Mouse (Mus musculus): ENCODE data around the gene Jdp2. TPM values are rescaled to one million over a fixed set of nuclear protein-coding genes. Genes with fewer than 3 reads are reported as not detected.

Jdp2 gene
- polyA plus RNA-seq, 1 experiment, result 8.2 TPM

GRCm38 (mm10) chr12:85569393-85570157, 29.3 kb upstream of the Jdp2 start:
- no peak for DNase-seq (ENCODE audit: low read depth in 1 of 2, low spot score in 2 of 2)
- TF ChIP-seq CTCF (IDR thresholded peaks at IDR 0.05; ENCODE audit: extremely low read depth, insufficient read depth, insufficient read length, insufficient replicate concordance), result no peak
- no peak for TF ChIP-seq POLR2A (IDR thresholded peaks at IDR 0.05; ENCODE audit: low read depth, low read length)

GRCm38 (mm10) chr12:85570158-85570540, 28.7 kb upstream of the Jdp2 start:
- H3K4me3 ChIP-seq (ENCODE audit: extremely low read depth, insufficient read depth, insufficient read length), result no peak overlapping the region
- no peak overlapping the region for H3K27ac ChIP-seq (ENCODE audit: insufficient read depth, low read length)
- 64% methylated on average over 1 of the region's 1 CpGs for WGBS
- DNase-seq (ENCODE audit: low read depth in 1 of 2, low spot score in 2 of 2), result no peak
- no peak for TF ChIP-seq POLR2A (IDR thresholded peaks at IDR 0.05; ENCODE audit: low read depth, low read length)
- TF ChIP-seq CTCF (IDR thresholded peaks at IDR 0.05; ENCODE audit: extremely low read depth, insufficient read depth, insufficient read length, insufficient replicate concordance), result no peak
- H3K36me3 ChIP-seq (ENCODE audit: control insufficient read depth, insufficient read depth, low read length), result no peaks in the 10 kb centered on the region
- no peaks in the 10 kb centered on the region for H3K27me3 ChIP-seq (ENCODE audit: control insufficient read depth, insufficient read depth, low read length)
- H3K4me1 ChIP-seq (ENCODE audit: control insufficient read depth, insufficient read depth, insufficient read length), result peaks cover 11% of the 10 kb centered on the region; the same call in 1 of the 2 replicates

More at GRCm38 (mm10) chr12:85569393-85570157, 29.3 kb upstream of the Jdp2 start:
- Histone ChIP-seq H3K27ac (ENCODE audit: insufficient read depth, low read length) (no peak overlapping the region), H3K27me3 (ENCODE audit: control insufficient read depth, insufficient read depth, low read length) (no peaks in the 10 kb centered on the region), H3K36me3 (ENCODE audit: control insufficient read depth, insufficient read depth, low read length) (no peaks in the 10 kb centered on the region), H3K4me1 (ENCODE audit: control insufficient read depth, insufficient read depth, insufficient read length) (peaks cover 11% of the 10 kb centered on the region; the same call in 1 of the 2 replicates), H3K4me3 (ENCODE audit: extremely low read depth, insufficient read depth, insufficient read length) (no peak overlapping the region)
- 13% methylated on average over 12 of the region's 12 CpGs for WGBS

DNA sequence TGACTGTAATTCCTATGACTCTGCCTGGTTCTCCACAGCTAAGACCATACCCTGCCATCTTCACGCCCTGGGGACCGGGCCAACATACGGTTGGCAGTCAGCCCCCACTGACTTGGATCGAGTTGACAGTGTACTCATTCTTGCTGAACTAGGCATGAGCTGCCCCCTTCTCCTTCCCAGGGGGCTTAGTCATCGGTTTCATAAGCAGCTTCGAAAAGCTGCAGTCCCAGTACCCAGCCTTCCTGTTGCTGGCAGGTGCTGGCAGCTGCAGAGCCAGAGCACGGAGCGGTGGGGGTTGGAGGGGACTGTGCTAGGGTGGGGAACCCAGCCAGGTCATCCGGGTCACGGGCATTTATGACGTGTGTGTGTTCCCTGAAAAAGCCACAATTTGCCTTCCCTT, 27.5 kb upstream of the Jdp2 start:
- Histone ChIP-seq H3K27ac (ENCODE audit: insufficient read depth, low read length) (no peak overlapping the region), H3K36me3 (ENCODE audit: control insufficient read depth, insufficient read depth, low read length) (no peaks in the 10 kb centered on the region), H3K27me3 (ENCODE audit: control insufficient read depth, insufficient read depth, low read length) (no peaks in the 10 kb centered on the region), H3K4me1 (ENCODE audit: control insufficient read depth, insufficient read depth, insufficient read length) (peaks cover 11% of the 10 kb centered on the region; the same call in 1 of the 2 replicates), H3K4me3 (ENCODE audit: extremely low read depth, insufficient read depth, insufficient read length) (no peak overlapping the region)
- TF ChIP-seq CTCF (IDR thresholded peaks at IDR 0.05; ENCODE audit: extremely low read depth, insufficient read depth, insufficient read length, insufficient replicate concordance) (no peak), POLR2A (IDR thresholded peaks at IDR 0.05; ENCODE audit: low read depth, low read length) (no peak)
- WGBS, result 13% methylated on average over 11 of the region's 11 CpGs
- no peak for DNase-seq (ENCODE audit: low read depth in 1 of 2, low spot score in 2 of 2)

DNA sequence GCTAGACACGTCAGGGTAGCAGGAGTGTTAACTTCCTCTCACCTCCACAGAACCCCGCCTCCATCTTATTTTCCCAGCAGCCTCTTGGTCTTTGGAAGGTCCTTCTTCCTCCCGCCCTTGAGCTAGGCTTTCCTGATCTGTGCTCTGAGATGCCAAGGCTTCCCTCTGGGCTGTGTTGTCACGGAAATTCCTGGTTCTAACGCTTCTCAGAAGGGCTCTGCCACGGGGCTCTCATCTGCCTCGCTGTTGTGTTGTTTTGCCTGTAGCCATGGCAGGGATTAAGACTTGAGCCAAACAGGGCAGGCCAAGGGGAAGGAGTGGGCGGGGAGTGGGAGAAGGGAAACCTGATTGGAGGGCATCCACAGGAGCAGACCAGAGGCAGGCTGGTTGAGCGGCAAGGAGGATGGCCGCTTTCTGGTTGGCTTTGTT, 26.8 kb upstream of the Jdp2 start:
- TF ChIP-seq POLR2A (IDR thresholded peaks at IDR 0.05; ENCODE audit: low read depth, low read length) (no peak), CTCF (IDR thresholded peaks at IDR 0.05; ENCODE audit: extremely low read depth, insufficient read depth, insufficient read length, insufficient replicate concordance) (no peak)
- DNase-seq (ENCODE audit: low read depth in 1 of 2, low spot score in 2 of 2), result no peak
- H3K27me3 ChIP-seq (ENCODE audit: control insufficient read depth, insufficient read depth, low read length), result no peaks in the 10 kb centered on the region
- WGBS, result 65% methylated on average over 10 of the region's 10 CpGs
- no peak overlapping the region for H3K4me3 ChIP-seq (ENCODE audit: extremely low read depth, insufficient read depth, insufficient read length)
- no peak overlapping the region for H3K27ac ChIP-seq (ENCODE audit: insufficient read depth, low read length)
- H3K36me3 ChIP-seq (ENCODE audit: control insufficient read depth, insufficient read depth, low read length), result no peaks in the 10 kb centered on the region
- H3K4me1 ChIP-seq (ENCODE audit: control insufficient read depth, insufficient read depth, insufficient read length), result peaks cover 11% of the 10 kb centered on the region; the same call in 1 of the 2 replicates

- Histone ChIP-seq H3K4me1 (ENCODE audit: control insufficient read depth, insufficient read depth, insufficient read length) (peaks cover 5% of the 10 kb centered on the region; the same call in 1 of the 2 replicates), H3K36me3 (ENCODE audit: control insufficient read depth, insufficient read depth, low read length) (no peaks in the 10 kb centered on the region), H3K27ac (ENCODE audit: insufficient read depth, low read length) (no peak overlapping the region), H3K27me3 (ENCODE audit: control insufficient read depth, insufficient read depth, low read length) (no peaks in the 10 kb centered on the region), H3K4me3 (ENCODE audit: extremely low read depth, insufficient read depth, insufficient read length) (no peak overlapping the region)
- WGBS, result 40% methylated on average over 6 of the region's 6 CpGs
- TF ChIP-seq POLR2A (IDR thresholded peaks at IDR 0.05; ENCODE audit: low read depth, low read length) (no peak), CTCF (IDR thresholded peaks at IDR 0.05; ENCODE audit: extremely low read depth, insufficient read depth, insufficient read length, insufficient replicate concordance) (no peak)
- no peak for DNase-seq (ENCODE audit: low read depth in 1 of 2, low spot score in 2 of 2)
These were observed 23.9 kb upstream of the Jdp2 start for GRCm38 (mm10) chr12:85574806-85575495.

- Histone ChIP-seq H3K27me3 (ENCODE audit: control insufficient read depth, insufficient read depth, low read length) (no peaks in the 10 kb centered on the region), H3K4me3 (ENCODE audit: extremely low read depth, insufficient read depth, insufficient read length) (no peak overlapping the region), H3K4me1 (ENCODE audit: control insufficient read depth, insufficient read depth, insufficient read length) (peaks cover 5% of the 10 kb centered on the region; the same call in 1 of the 2 replicates), H3K36me3 (ENCODE audit: control insufficient read depth, insufficient read depth, low read length) (no peaks in the 10 kb centered on the region), H3K27ac (ENCODE audit: insufficient read depth, low read length) (no peak overlapping the region)
- TF ChIP-seq POLR2A (IDR thresholded peaks at IDR 0.05; ENCODE audit: low read depth, low read length), result no peak
- no peak for TF ChIP-seq CTCF (IDR thresholded peaks at IDR 0.05; ENCODE audit: extremely low read depth, insufficient read depth, insufficient read length, insufficient replicate concordance)
- DNase-seq (ENCODE audit: low read depth in 1 of 2, low spot score in 2 of 2), result no peak
- WGBS, result 20% methylated on average over 4 of the region's 4 CpGs
These were observed 23.4 kb upstream of the Jdp2 start for GRCm38 (mm10) chr12:85575496-85575840.

Measured in spleen, adult 2 months (tissue).